Mouse (Mus musculus): ENCODE measurements around the gene Sycn. TPM values are rescaled to one million over a fixed set of nuclear protein-coding genes. Genes with fewer than 3 reads are reported as not detected.

Gene Sycn
- 18,579 TPM for polyA plus RNA-seq (2015; fragmentation: Illumina TruSeq; extraction: RNeasy Lipid Tissue Mini Kit (QIAGEN cat#74804); ENCODE audit: insufficient read depth, low read depth, low replicate concordance)

GRCm38 (mm10) chr7:28540526-28540925, at the start of gene Sycn:
Sycn (plus strand) TSS chr7:28540885.

GRCm38 (mm10) chr7:28510405-28510974, 30.2 kb upstream of the Sycn start, which contains the start of gene Ifnl2:
Ifnl2 (minus strand) TSS chr7:28510455.

GRCm38 (mm10) chr7:28522536-28522935, 18.1 kb upstream of the Sycn start, which contains the start of gene Ifnl3:
Ifnl3 (plus strand) TSS chr7:28522836.

GRCm38 (mm10) chr7:28547154-28547553, 6.5 kb downstream of the Sycn start, which contains the start of gene Nccrp1:
Nccrp1 (minus strand) TSS chr7:28547254.

Other genes with a start within 250 kb of the Sycn start
- gene Selenov, start 249.7 kb upstream of the Sycn start, polyA plus RNA-seq (2015; fragmentation: Illumina TruSeq; extraction: RNeasy Lipid Tissue Mini Kit (QIAGEN cat#74804); ENCODE audit: insufficient read depth, low read depth, low replicate concordance) = not detected
- not detected for gene Dll3, start 238.6 kb upstream of the Sycn start, polyA plus RNA-seq (2015; fragmentation: Illumina TruSeq; extraction: RNeasy Lipid Tissue Mini Kit (QIAGEN cat#74804); ENCODE audit: insufficient read depth, low read depth, low replicate concordance)
- gene Timm50, start 228.8 kb upstream of the Sycn start, polyA plus RNA-seq (2015; fragmentation: Illumina TruSeq; extraction: RNeasy Lipid Tissue Mini Kit (QIAGEN cat#74804); ENCODE audit: insufficient read depth, low read depth, low replicate concordance) = 17.7 TPM
- 29.0 TPM for gene Supt5, start 202.1 kb upstream of the Sycn start, polyA plus RNA-seq (2015; fragmentation: Illumina TruSeq; extraction: RNeasy Lipid Tissue Mini Kit (QIAGEN cat#74804); ENCODE audit: insufficient read depth, low read depth, low replicate concordance)
- gene Rps16, start 190.2 kb upstream of the Sycn start, polyA plus RNA-seq (2015; fragmentation: Illumina TruSeq; extraction: RNeasy Lipid Tissue Mini Kit (QIAGEN cat#74804); ENCODE audit: insufficient read depth, low read depth, low replicate concordance) = 346 TPM
- 9.1 TPM for gene Plekhg2, start 168.3 kb upstream of the Sycn start, polyA plus RNA-seq (2015; fragmentation: Illumina TruSeq; extraction: RNeasy Lipid Tissue Mini Kit (QIAGEN cat#74804); ENCODE audit: insufficient read depth, low read depth, low replicate concordance)
- gene Zfp36, start 160.6 kb upstream of the Sycn start, polyA plus RNA-seq (2015; fragmentation: Illumina TruSeq; extraction: RNeasy Lipid Tissue Mini Kit (QIAGEN cat#74804); ENCODE audit: insufficient read depth, low read depth, low replicate concordance) = 11.6 TPM
- gene Med29, start 148.2 kb upstream of the Sycn start, polyA plus RNA-seq (2015; fragmentation: Illumina TruSeq; extraction: RNeasy Lipid Tissue Mini Kit (QIAGEN cat#74804); ENCODE audit: insufficient read depth, low read depth, low replicate concordance) = 11.4 TPM
- 34.6 TPM for gene Paf1, start 147.9 kb upstream of the Sycn start, polyA plus RNA-seq (2015; fragmentation: Illumina TruSeq; extraction: RNeasy Lipid Tissue Mini Kit (QIAGEN cat#74804); ENCODE audit: insufficient read depth, low read depth, low replicate concordance)
- gene Gmfg, start 103.4 kb upstream of the Sycn start, polyA plus RNA-seq (2015; fragmentation: Illumina TruSeq; extraction: RNeasy Lipid Tissue Mini Kit (QIAGEN cat#74804); ENCODE audit: insufficient read depth, low read depth, low replicate concordance) = 10.5 TPM
- gene Lrfn1, start 88.9 kb upstream of the Sycn start, polyA plus RNA-seq (2015; fragmentation: Illumina TruSeq; extraction: RNeasy Lipid Tissue Mini Kit (QIAGEN cat#74804); ENCODE audit: insufficient read depth, low read depth, low replicate concordance) = 0.52 TPM
- gene Ifnl2, start 30.4 kb upstream of the Sycn start, polyA plus RNA-seq (2015; fragmentation: Illumina TruSeq; extraction: RNeasy Lipid Tissue Mini Kit (QIAGEN cat#74804); ENCODE audit: insufficient read depth, low read depth, low replicate concordance) = not detected
- gene Ifnl3, start 18.0 kb upstream of the Sycn start, polyA plus RNA-seq (2015; fragmentation: Illumina TruSeq; extraction: RNeasy Lipid Tissue Mini Kit (QIAGEN cat#74804); ENCODE audit: insufficient read depth, low read depth, low replicate concordance) = not detected
- not detected for gene Nccrp1, start 6.4 kb downstream of the Sycn start, polyA plus RNA-seq (2015; fragmentation: Illumina TruSeq; extraction: RNeasy Lipid Tissue Mini Kit (QIAGEN cat#74804); ENCODE audit: insufficient read depth, low read depth, low replicate concordance)
- gene Samd4b, start 57.3 kb downstream of the Sycn start, polyA plus RNA-seq (2015; fragmentation: Illumina TruSeq; extraction: RNeasy Lipid Tissue Mini Kit (QIAGEN cat#74804); ENCODE audit: insufficient read depth, low read depth, low replicate concordance) = 8.6 TPM
- gene Pak4, start 57.3 kb downstream of the Sycn start, polyA plus RNA-seq (2015; fragmentation: Illumina TruSeq; extraction: RNeasy Lipid Tissue Mini Kit (QIAGEN cat#74804); ENCODE audit: insufficient read depth, low read depth, low replicate concordance) = 5.4 TPM
- gene Acp7, start 90.4 kb downstream of the Sycn start, polyA plus RNA-seq (2015; fragmentation: Illumina TruSeq; extraction: RNeasy Lipid Tissue Mini Kit (QIAGEN cat#74804); ENCODE audit: insufficient read depth, low read depth, low replicate concordance) = not detected
- gene Fbxo27, start 152.0 kb downstream of the Sycn start, polyA plus RNA-seq (2015; fragmentation: Illumina TruSeq; extraction: RNeasy Lipid Tissue Mini Kit (QIAGEN cat#74804); ENCODE audit: insufficient read depth, low read depth, low replicate concordance) = not detected
- 2.8 TPM for gene Fbxo17, start 175.9 kb downstream of the Sycn start, polyA plus RNA-seq (2015; fragmentation: Illumina TruSeq; extraction: RNeasy Lipid Tissue Mini Kit (QIAGEN cat#74804); ENCODE audit: insufficient read depth, low read depth, low replicate concordance)
- 42.5 TPM for gene Mrps12, start 200.9 kb downstream of the Sycn start, polyA plus RNA-seq (2015; fragmentation: Illumina TruSeq; extraction: RNeasy Lipid Tissue Mini Kit (QIAGEN cat#74804); ENCODE audit: insufficient read depth, low read depth, low replicate concordance)
- 2.6 TPM for gene Sars2, start 201.1 kb downstream of the Sycn start, polyA plus RNA-seq (2015; fragmentation: Illumina TruSeq; extraction: RNeasy Lipid Tissue Mini Kit (QIAGEN cat#74804); ENCODE audit: insufficient read depth, low read depth, low replicate concordance)
- not detected for gene Ccer2, start 215.3 kb downstream of the Sycn start, polyA plus RNA-seq (2015; fragmentation: Illumina TruSeq; extraction: RNeasy Lipid Tissue Mini Kit (QIAGEN cat#74804); ENCODE audit: insufficient read depth, low read depth, low replicate concordance)
- gene Sirt2, start 225.8 kb downstream of the Sycn start, polyA plus RNA-seq (2015; fragmentation: Illumina TruSeq; extraction: RNeasy Lipid Tissue Mini Kit (QIAGEN cat#74804); ENCODE audit: insufficient read depth, low read depth, low replicate concordance) = 28.4 TPM
- 8.7 TPM for gene Nfkbib, start 226.6 kb downstream of the Sycn start, polyA plus RNA-seq (2015; fragmentation: Illumina TruSeq; extraction: RNeasy Lipid Tissue Mini Kit (QIAGEN cat#74804); ENCODE audit: insufficient read depth, low read depth, low replicate concordance)
- 1.8 TPM for gene Rinl, start 248.1 kb downstream of the Sycn start, polyA plus RNA-seq (2015; fragmentation: Illumina TruSeq; extraction: RNeasy Lipid Tissue Mini Kit (QIAGEN cat#74804); ENCODE audit: insufficient read depth, low read depth, low replicate concordance)

All from pancreas, adult 10 weeks (tissue).